8 mouse cellular contexts compared by ENCODE assay signal in the genomic region with DNA sequence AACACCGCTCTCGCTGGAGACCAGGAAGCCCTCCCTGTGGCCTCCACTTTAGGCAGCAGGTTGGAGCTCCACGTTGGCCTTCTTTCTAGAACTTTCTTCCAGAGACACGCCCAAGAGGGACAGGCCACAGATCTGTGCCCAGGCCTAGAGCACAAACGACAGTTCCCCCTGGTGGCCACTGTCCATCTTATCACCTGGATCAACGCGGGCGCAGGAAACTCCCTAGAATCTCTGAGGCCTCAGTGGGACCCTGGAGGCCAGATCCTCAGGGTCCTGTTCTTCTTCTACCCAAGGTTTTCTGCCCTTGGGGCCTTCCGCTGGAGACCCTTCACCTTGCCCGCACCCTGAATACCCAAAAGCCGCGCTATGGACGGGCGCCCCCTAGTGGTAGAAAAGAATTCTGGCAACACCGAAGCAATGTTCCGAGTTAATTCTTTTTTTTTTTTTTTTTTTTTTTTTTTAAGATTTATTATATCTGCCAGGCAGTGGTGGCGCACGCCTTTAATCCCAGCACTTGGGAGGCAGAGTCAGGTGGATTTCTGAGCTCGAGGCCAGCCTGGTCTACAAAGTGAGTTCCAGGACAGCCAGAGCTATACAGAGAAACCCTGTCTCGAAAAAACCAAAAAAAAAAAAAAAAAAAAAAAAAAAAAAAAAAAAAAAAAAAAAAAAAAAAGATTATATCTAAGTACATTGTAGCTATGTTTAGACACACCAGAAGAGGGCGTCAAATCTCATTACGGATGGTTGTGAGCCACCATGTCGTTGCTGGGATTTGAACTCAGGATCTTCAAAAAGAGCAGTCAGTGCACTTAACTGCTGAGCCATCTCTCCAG. TPM values are rescaled to one million over a fixed set of nuclear protein-coding genes. Genes with fewer than 3 reads are reported as not detected.
A peak's percentile ranks its signal among the peaks of the same experiment; 100 is the strongest.
DNase-seq lines count a peak whose midpoint lies in the region; ATAC-seq and TF ChIP-seq lines count a peak whose summit lies in the region.
"Not testable (repeated sequence)": the region's sequence is repeated elsewhere in the genome, so short reads cannot be mapped to it uniquely, and the experiment has no call there.

No protein-coding gene starts in this region.

- peaks cover 42% of the 10 kb centered on the region for H3K4me1 ChIP-seq in embryonic facial prominence, embryonic 15.5 days
- peaks cover 28% of the 10 kb centered on the region for H3K4me1 ChIP-seq in heart, embryonic 12.5 days (replicated peaks)
- H3K4me1 ChIP-seq in kidney, embryonic 14.5 days (ENCODE audit: control insufficient read depth, insufficient read depth, low read length): peaks cover 12% of the 10 kb centered on the region
- H3K4me1 ChIP-seq in liver, embryonic 11.5 days (replicated peaks; ENCODE audit: control insufficient read depth, insufficient read depth, low read length): peaks cover 15% of the 10 kb centered on the region

- not testable (repeated sequence) for H3K27me3 ChIP-seq in embryonic facial prominence, embryonic 15.5 days; heart, embryonic 12.5 days (replicated peaks); kidney, embryonic 14.5 days (ENCODE audit: control insufficient read depth, insufficient read depth, low read length); liver, embryonic 11.5 days (replicated peaks; ENCODE audit: control insufficient read depth, insufficient read depth, low read length); myocyte (ENCODE audit: control insufficient read depth, insufficient read depth, insufficient read length); splenic B cell, adult 2 months (ENCODE audit: control insufficient read depth, insufficient read depth, low read length, poor library complexity, severe bottlenecking)

- not testable (repeated sequence) for H3K9me3 ChIP-seq in embryonic facial prominence, embryonic 15.5 days (replicated peaks); heart, embryonic 12.5 days (replicated peaks); kidney, embryonic 14.5 days (ENCODE audit: control insufficient read depth, low read length); liver, embryonic 11.5 days (ENCODE audit: control insufficient read depth, low read length)

- not testable (repeated sequence) for TF ChIP-seq POLR2A in myocyte (IDR thresholded peaks at IDR 0.05; ENCODE audit: insufficient read length, low read depth)

- peak overlapping the region; percentile 34; the same call in 1 of the 2 replicates for H3K4me2 ChIP-seq in embryonic facial prominence, embryonic 15.5 days (replicated peaks)
- H3K4me2 ChIP-seq in heart, embryonic 12.5 days: peak overlapping the region; percentile 44
- not testable (repeated sequence) for H3K4me2 ChIP-seq in kidney, embryonic 14.5 days (replicated peaks; ENCODE audit: low read depth, low read length)
- peak overlapping the region; percentile 58 for H3K4me2 ChIP-seq in liver, embryonic 11.5 days
- peak overlapping the region; percentile 50 for H3K4me2 ChIP-seq in myocyte (ENCODE audit: low read depth)

- H3K36me3 ChIP-seq in embryonic facial prominence, embryonic 15.5 days; heart, embryonic 12.5 days; kidney, embryonic 14.5 days (ENCODE audit: control insufficient read depth, insufficient read depth, low read length); liver, embryonic 11.5 days (ENCODE audit: control insufficient read depth, insufficient read depth, low read length); myocyte (ENCODE audit: control insufficient read depth, insufficient read depth); splenic B cell, adult 2 months (ENCODE audit: control insufficient read depth, insufficient read depth, low read length, poor library complexity, severe bottlenecking): not testable (repeated sequence)

- DNase-seq in CD4-positive, CD25-positive, alpha-beta regulatory T cell, adult 2 months (ENCODE audit: low read depth, low spot score): peak; percentile 90
- peak; percentile 73 for DNase-seq in brain, adult 2 months (ENCODE audit: low read depth, low spot score)
- peak; percentile 80 for DNase-seq in liver, embryonic 11.5 days (ENCODE audit: low spot score)
- DNase-seq in splenic B cell, adult 2 months (ENCODE audit: low read depth, low spot score): peak; percentile 89

- not testable (repeated sequence) for ATAC-seq in embryonic facial prominence, embryonic 15.5 days (ENCODE audit: insufficient number of reproducible peaks, low FRiP score, low TSS enrichment, low read depth)
- ATAC-seq in heart, embryonic 12.5 days (ENCODE audit: insufficient number of reproducible peaks, low FRiP score): peak; percentile 52; the same call in 1 of the 2 replicates
- peak; percentile 37; the same call in 1 of the 2 replicates for ATAC-seq in kidney, embryonic 14.5 days (ENCODE audit: low FRiP score, low TSS enrichment)
- peak; percentile 35; the same call in 1 of the 2 replicates for ATAC-seq in liver, embryonic 11.5 days (replicated peaks; ENCODE audit: low FRiP score)

- peak overlapping the region; percentile 83 for H3K27ac ChIP-seq in embryonic facial prominence, embryonic 15.5 days (replicated peaks)
- H3K27ac ChIP-seq in heart, embryonic 12.5 days (ENCODE audit: poor library complexity, severe bottlenecking); kidney, embryonic 14.5 days (ENCODE audit: low read depth, low read length): not testable (repeated sequence)
- peak overlapping the region; percentile 19; the same call in 1 of the 2 replicates for H3K27ac ChIP-seq in liver, embryonic 11.5 days (ENCODE audit: low read depth, low read length)

- not testable (repeated sequence) for H3ac ChIP-seq in myocyte (ENCODE audit: control insufficient read depth, insufficient read length)

- not testable (repeated sequence) for H3K9ac ChIP-seq in embryonic facial prominence, embryonic 15.5 days; heart, embryonic 12.5 days; kidney, embryonic 14.5 days (ENCODE audit: low read depth, low read length)
- H3K9ac ChIP-seq in liver, embryonic 11.5 days (ENCODE audit: low read depth, low read length): 0 out of 2 replicates have a peak overlapping the region, but pooled peaks have one; percentile 46

- H3K79me2 ChIP-seq in myocyte (ENCODE audit: control insufficient read depth, insufficient read depth): not testable (repeated sequence)

- 31% methylated on average over 23 of the region's 23 CpGs for WGBS in embryonic facial prominence, embryonic 15.5 days
- 21% methylated on average over 23 of the region's 23 CpGs for WGBS in heart, embryonic 12.5 days
- WGBS in kidney, embryonic 14.5 days: 33% methylated on average over 23 of the region's 23 CpGs
- whole genome bisulfite sequencing in liver, embryonic 11.5 days: 23% methylated on average over 23 of the region's 23 CpGs

- H3K4me3 ChIP-seq in embryonic facial prominence, embryonic 15.5 days (replicated peaks): 0 out of 2 replicates have a peak overlapping the region, but pooled peaks have one; percentile 12
- H3K4me3 ChIP-seq in heart, embryonic 12.5 days: peak overlapping the region; percentile 14; the same call in 1 of the 2 replicates
- H3K4me3 ChIP-seq in kidney, embryonic 14.5 days (ENCODE audit: low read length); myocyte: not testable (repeated sequence)
- H3K4me3 ChIP-seq in liver, embryonic 11.5 days (ENCODE audit: low read depth, low read length): 0 out of 2 replicates have a peak overlapping the region, but pooled peaks have one; percentile 14

RNA-seq across cellular contexts. Expression of gene Lgals7, which starts 4.1 kb away (rescaled TPM):
- 187 and 265 TPM in 2 replicates for polyA plus RNA-seq in embryonic facial prominence, embryonic 15.5 days (2015; fragmentation: Nextera tagmentation; extraction: Ambion mirVana)
- 1.1 and 1.3 TPM in 2 replicates for polyA plus RNA-seq in heart, embryonic 12.5 days (2016; fragmentation: Nextera tagmentation; extraction: Ambion mirVana)
- polyA plus RNA-seq in kidney, embryonic 14.5 days (2014; fragmentation: Nextera tagmentation; extraction: Ambion mirVana): 1.1 and 4.0 TPM in 2 replicates
- not detected in 2 replicates for polyA plus RNA-seq in liver, embryonic 11.5 days (2014; fragmentation: Nextera tagmentation; extraction: Ambion mirVana)
- 0.50 TPM for polyA plus RNA-seq in myocyte (2012; fragmentation: generic; extraction: Trizol)

RNA-seq across cellular contexts. Expression of gene Capn12, which starts 13.5 kb away (rescaled TPM):
- polyA plus RNA-seq in embryonic facial prominence, embryonic 15.5 days (2015; fragmentation: Nextera tagmentation; extraction: Ambion mirVana): 1.1 and 1.4 TPM in 2 replicates
- polyA plus RNA-seq in heart, embryonic 12.5 days (2016; fragmentation: Nextera tagmentation; extraction: Ambion mirVana): 0.17 and 0.27 TPM in 2 replicates
- polyA plus RNA-seq in kidney, embryonic 14.5 days (2014; fragmentation: Nextera tagmentation; extraction: Ambion mirVana): 0.51 and 0.64 TPM in 2 replicates
- 0.21 and 0.37 TPM in 2 replicates for polyA plus RNA-seq in liver, embryonic 11.5 days (2014; fragmentation: Nextera tagmentation; extraction: Ambion mirVana)
- polyA plus RNA-seq in myocyte (2012; fragmentation: generic; extraction: Trizol): 0.24 TPM

RNA-seq across cellular contexts. Expression of gene Lgals4, which starts 34.1 kb away (rescaled TPM):
- polyA plus RNA-seq in embryonic facial prominence, embryonic 15.5 days (2015; fragmentation: Nextera tagmentation; extraction: Ambion mirVana): 15.4 and 18.0 TPM in 2 replicates
- polyA plus RNA-seq in heart, embryonic 12.5 days (2016; fragmentation: Nextera tagmentation; extraction: Ambion mirVana): 4.2 and 4.4 TPM in 2 replicates
- polyA plus RNA-seq in kidney, embryonic 14.5 days (2014; fragmentation: Nextera tagmentation; extraction: Ambion mirVana): 3.8 and 3.9 TPM in 2 replicates
- 2.9 and 5.1 TPM in 2 replicates for polyA plus RNA-seq in liver, embryonic 11.5 days (2014; fragmentation: Nextera tagmentation; extraction: Ambion mirVana)
- polyA plus RNA-seq in myocyte (2012; fragmentation: generic; extraction: Trizol): 3.0 TPM

RNA-seq across cellular contexts. Expression of gene Ech1, which starts 42.7 kb away (rescaled TPM):
- polyA plus RNA-seq in embryonic facial prominence, embryonic 15.5 days (2015; fragmentation: Nextera tagmentation; extraction: Ambion mirVana): 226 and 231 TPM in 2 replicates
- polyA plus RNA-seq in heart, embryonic 12.5 days (2016; fragmentation: Nextera tagmentation; extraction: Ambion mirVana): 137 and 142 TPM in 2 replicates
- 134 and 150 TPM in 2 replicates for polyA plus RNA-seq in kidney, embryonic 14.5 days (2014; fragmentation: Nextera tagmentation; extraction: Ambion mirVana)
- 107 TPM in 2 replicates for polyA plus RNA-seq in liver, embryonic 11.5 days (2014; fragmentation: Nextera tagmentation; extraction: Ambion mirVana)
- polyA plus RNA-seq in myocyte (2012; fragmentation: generic; extraction: Trizol): 132 TPM

RNA-seq across cellular contexts. Expression of gene Hnrnpl, which starts 59.4 kb away (rescaled TPM):
- polyA plus RNA-seq in embryonic facial prominence, embryonic 15.5 days (2015; fragmentation: Nextera tagmentation; extraction: Ambion mirVana): 211 and 225 TPM in 2 replicates
- 218 and 232 TPM in 2 replicates for polyA plus RNA-seq in heart, embryonic 12.5 days (2016; fragmentation: Nextera tagmentation; extraction: Ambion mirVana)
- polyA plus RNA-seq in kidney, embryonic 14.5 days (2014; fragmentation: Nextera tagmentation; extraction: Ambion mirVana): 283 and 322 TPM in 2 replicates
- polyA plus RNA-seq in liver, embryonic 11.5 days (2014; fragmentation: Nextera tagmentation; extraction: Ambion mirVana): 238 and 279 TPM in 2 replicates
- 230 TPM for polyA plus RNA-seq in myocyte (2012; fragmentation: generic; extraction: Trizol)

Comparison
In these comparisons a context has a peak if more than half of its experiments do, and no peak if none do; other contexts are left out.
1. RNA of gene Lgals7, which starts 4.1 kb away (polyA plus RNA-seq): 187 to 265 TPM in embryonic facial prominence, embryonic 15.5 days; 1.1 to 1.3 TPM in heart, embryonic 12.5 days, 1.1 to 4.0 TPM in kidney, embryonic 14.5 days, 0.50 TPM in myocyte (single experiment) and not detected in liver, embryonic 11.5 days; every median in the first group is over 10 times any median in the second.
2. Peak in every context shown above with its lines, with median percentiles within 50 percentile points of each other: DNase-seq.